Mouse (Mus musculus): ENCODE measurements around the gene Bicdl1. TPM values are rescaled to one million over a fixed set of nuclear protein-coding genes. Genes with fewer than 3 reads are reported as not detected.

The Bicdl1 gene
- polyA plus RNA-seq, 1 experiment from 2014 or later = 47.2 TPM

DNA sequence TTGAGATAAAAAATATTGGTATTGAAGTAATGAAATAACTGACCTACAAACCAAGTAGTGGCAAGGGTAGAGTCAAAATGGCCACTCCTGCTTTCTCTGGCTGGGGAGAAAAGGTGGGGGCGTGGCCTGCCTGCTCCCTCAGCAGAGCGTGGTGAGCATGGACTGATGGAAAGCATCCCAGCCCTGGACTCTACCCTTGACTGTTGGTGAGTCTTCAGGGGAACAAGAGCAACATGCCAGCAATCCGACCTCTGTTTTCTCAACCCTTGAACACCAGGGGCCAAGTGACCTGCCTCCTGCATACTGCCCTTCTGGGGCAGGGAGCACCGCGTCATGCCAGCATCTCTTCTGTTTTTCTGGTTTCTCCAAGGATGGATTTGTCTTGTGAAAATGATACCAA is 34.6 kb downstream of the Bicdl1 start:
- no peak overlapping the region for H3K9ac ChIP-seq
- H3K4me1 ChIP-seq = peaks cover 16% of the 10 kb centered on the region
- no peaks in the 10 kb centered on the region for H3K9me3 ChIP-seq
- 82% methylated on average over 5 of the region's 5 CpGs for WGBS
- no peak overlapping the region for H3K4me2 ChIP-seq
- no peak for ATAC-seq (replicated peaks)
- no peak overlapping the region for H3K4me3 ChIP-seq
- no peak overlapping the region for H3K27ac ChIP-seq
- H3K36me3 ChIP-seq (replicated peaks) = no peaks in the 10 kb centered on the region
- no peaks in the 10 kb centered on the region for H3K27me3 ChIP-seq (replicated peaks)

GRCm38 (mm10) chr5:115695191-115695770 is 36.1 kb downstream of the Bicdl1 start:
- no peak for ATAC-seq (replicated peaks)
- Histone ChIP-seq H3K4me1 (peaks cover 12% of the 10 kb centered on the region), H3K36me3 (replicated peaks) (no peaks in the 10 kb centered on the region), H3K4me2 (no peak overlapping the region), H3K27me3 (replicated peaks) (no peaks in the 10 kb centered on the region), H3K27ac (peak overlapping the region; percentile 38; the same call in 1 of the 2 replicates), H3K9ac (no peak overlapping the region), H3K9me3 (no peaks in the 10 kb centered on the region), H3K4me3 (no peak overlapping the region)
- WGBS = 44% methylated on average over 6 of the region's 6 CpGs

- Histone ChIP-seq H3K36me3 (replicated peaks) (no peaks in the 10 kb centered on the region), H3K9me3 (no peaks in the 10 kb centered on the region), H3K27ac (no peak overlapping the region), H3K4me1 (peaks cover 8% of the 10 kb centered on the region), H3K9ac (no peak overlapping the region), H3K27me3 (replicated peaks) (no peaks in the 10 kb centered on the region), H3K4me2 (no peak overlapping the region), H3K4me3 (no peak overlapping the region)
- no peak for ATAC-seq (replicated peaks)
- WGBS = 40% methylated on average over 3 of the region's 3 CpGs
These were observed 38.1 kb downstream of the Bicdl1 start for GRCm38 (mm10) chr5:115693271-115693670.

GRCm38 (mm10) chr5:115686716-115687115 is 44.7 kb downstream of the Bicdl1 start:
- H3K9me3 ChIP-seq = no peaks in the 10 kb centered on the region
- no peak overlapping the region for H3K9ac ChIP-seq
- WGBS = 28% methylated on average over 7 of the region's 7 CpGs
- H3K4me3 ChIP-seq = no peak overlapping the region
- H3K4me2 ChIP-seq = no peak overlapping the region
- no peaks in the 10 kb centered on the region for H3K27me3 ChIP-seq (replicated peaks)
- peaks cover 13% of the 10 kb centered on the region for H3K4me1 ChIP-seq
- ATAC-seq (replicated peaks) = no peak
- no peaks in the 10 kb centered on the region for H3K36me3 ChIP-seq (replicated peaks)
- H3K27ac ChIP-seq = no peak overlapping the region

DNA sequence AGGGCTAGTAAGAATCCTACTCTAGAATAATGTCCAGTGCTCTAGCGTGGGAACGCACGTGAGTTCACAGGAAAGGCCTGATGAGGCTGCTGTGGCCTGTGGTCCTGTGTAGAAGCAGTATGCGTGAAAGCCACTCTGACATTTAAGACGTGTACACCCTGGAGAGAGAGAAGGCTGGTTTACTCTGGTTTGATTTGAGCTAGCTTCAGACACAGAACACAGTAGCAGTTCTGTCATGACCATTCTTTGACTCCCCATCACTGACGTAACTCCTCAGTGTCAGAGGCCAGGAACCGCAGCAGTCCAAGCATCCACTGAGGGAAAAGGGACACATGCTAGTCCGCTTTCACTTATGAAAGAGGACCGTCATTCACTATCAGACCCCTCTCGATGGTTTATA is 46.3 kb downstream of the Bicdl1 start:
- Histone ChIP-seq H3K27me3 (replicated peaks) (no peaks in the 10 kb centered on the region), H3K4me3 (no peak overlapping the region), H3K4me1 (peaks cover 13% of the 10 kb centered on the region), H3K36me3 (replicated peaks) (no peaks in the 10 kb centered on the region), H3K4me2 (no peak overlapping the region), H3K9ac (no peak overlapping the region), H3K27ac (no peak overlapping the region), H3K9me3 (no peaks in the 10 kb centered on the region)
- 74% methylated on average over 10 of the region's 10 CpGs for WGBS
- no peak for ATAC-seq (replicated peaks)

GRCm38 (mm10) chr5:115671846-115672245 is 59.6 kb downstream of the Bicdl1 start:
- no peak overlapping the region for H3K4me2 ChIP-seq
- H3K4me3 ChIP-seq = no peak overlapping the region
- no peaks in the 10 kb centered on the region for H3K4me1 ChIP-seq
- H3K9ac ChIP-seq = no peak overlapping the region
- no peaks in the 10 kb centered on the region for H3K36me3 ChIP-seq (replicated peaks)
- H3K9me3 ChIP-seq = no peaks in the 10 kb centered on the region
- no peak overlapping the region for H3K27ac ChIP-seq
- 69% methylated on average over 8 of the region's 8 CpGs for WGBS
- no peak for ATAC-seq (replicated peaks)
- no peaks in the 10 kb centered on the region for H3K27me3 ChIP-seq (replicated peaks)

DNA sequence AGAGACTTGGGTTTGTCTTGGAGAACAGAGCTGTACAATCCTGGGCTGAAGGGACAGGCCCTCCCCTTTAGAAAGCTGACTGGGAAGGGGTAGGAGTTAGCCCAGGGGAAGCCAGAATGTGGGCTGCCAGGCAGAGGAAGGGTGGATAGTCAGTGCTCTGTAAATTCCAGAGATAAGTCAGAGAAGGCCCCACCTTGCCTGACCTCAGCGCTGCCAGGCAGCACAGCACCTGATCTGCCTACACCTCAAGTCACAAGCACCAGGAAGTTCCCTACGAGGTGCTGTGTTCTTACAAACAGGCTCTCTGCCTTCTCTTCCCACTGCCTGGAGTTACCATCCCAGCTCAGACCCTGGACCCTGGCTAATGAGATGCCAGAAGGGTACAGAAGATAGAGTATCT is 61.0 kb downstream of the Bicdl1 start:
- Histone ChIP-seq H3K4me3 (no peak overlapping the region), H3K9ac (no peak overlapping the region), H3K27ac (no peak overlapping the region), H3K36me3 (replicated peaks) (no peaks in the 10 kb centered on the region), H3K27me3 (replicated peaks) (no peaks in the 10 kb centered on the region), H3K4me1 (0 out of 2 replicates have a peak, but pooled peaks cover 3% of the 10 kb centered on the region), H3K4me2 (no peak overlapping the region), H3K9me3 (no peaks in the 10 kb centered on the region)
- 77% methylated on average over 2 of the region's 2 CpGs for WGBS
- no peak for ATAC-seq (replicated peaks)

GRCm38 (mm10) chr5:115669974-115670373 is 61.4 kb downstream of the Bicdl1 start:
- H3K4me1 ChIP-seq = 0 out of 2 replicates have a peak, but pooled peaks cover 3% of the 10 kb centered on the region
- no peaks in the 10 kb centered on the region for H3K36me3 ChIP-seq (replicated peaks)
- H3K27me3 ChIP-seq (replicated peaks) = no peaks in the 10 kb centered on the region
- no peak overlapping the region for H3K27ac ChIP-seq
- no peaks in the 10 kb centered on the region for H3K9me3 ChIP-seq
- no peak for ATAC-seq (replicated peaks)
- WGBS = 87% methylated on average over 11 of the region's 11 CpGs
- H3K4me2 ChIP-seq = no peak overlapping the region
- no peak overlapping the region for H3K4me3 ChIP-seq
- no peak overlapping the region for H3K9ac ChIP-seq

DNA sequence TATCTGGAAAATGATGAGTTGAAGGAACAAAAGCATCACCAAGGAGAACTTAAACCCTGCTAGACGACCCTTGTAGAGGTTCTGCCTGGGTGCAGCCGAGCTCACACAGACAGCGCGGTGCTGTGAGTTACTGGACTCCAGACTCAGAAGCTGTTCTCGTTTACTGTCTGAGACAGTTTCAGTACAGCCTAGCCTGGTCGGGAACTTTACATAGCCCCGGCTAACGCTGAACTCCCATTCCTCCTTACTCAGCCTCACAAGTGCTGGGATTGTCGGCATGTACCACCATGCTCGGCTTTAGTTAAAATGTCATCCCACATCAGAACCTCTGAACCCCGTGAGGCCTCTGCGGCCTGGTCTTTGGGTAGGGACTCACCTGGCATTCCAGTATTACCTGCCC is 62.4 kb downstream of the Bicdl1 start:
- no peak overlapping the region for H3K27ac ChIP-seq
- no peaks in the 10 kb centered on the region for H3K27me3 ChIP-seq (replicated peaks)
- no peak overlapping the region for H3K4me2 ChIP-seq
- no peaks in the 10 kb centered on the region for H3K9me3 ChIP-seq
- no peak for ATAC-seq (replicated peaks)
- H3K4me3 ChIP-seq = no peak overlapping the region
- 78% methylated on average over 12 of the region's 12 CpGs for WGBS
- H3K9ac ChIP-seq = no peak overlapping the region
- 0 out of 2 replicates have a peak, but pooled peaks cover 3% of the 10 kb centered on the region for H3K4me1 ChIP-seq
- H3K36me3 ChIP-seq (replicated peaks) = no peaks in the 10 kb centered on the region

- Histone ChIP-seq H3K4me2 (no peak overlapping the region), H3K36me3 (replicated peaks) (no peaks in the 10 kb centered on the region)
- WGBS = 8% methylated on average over 7 of the region's 7 CpGs
These were observed 63.5 kb downstream of the Bicdl1 start for GRCm38 (mm10) chr5:115667894-115668293.

DNA sequence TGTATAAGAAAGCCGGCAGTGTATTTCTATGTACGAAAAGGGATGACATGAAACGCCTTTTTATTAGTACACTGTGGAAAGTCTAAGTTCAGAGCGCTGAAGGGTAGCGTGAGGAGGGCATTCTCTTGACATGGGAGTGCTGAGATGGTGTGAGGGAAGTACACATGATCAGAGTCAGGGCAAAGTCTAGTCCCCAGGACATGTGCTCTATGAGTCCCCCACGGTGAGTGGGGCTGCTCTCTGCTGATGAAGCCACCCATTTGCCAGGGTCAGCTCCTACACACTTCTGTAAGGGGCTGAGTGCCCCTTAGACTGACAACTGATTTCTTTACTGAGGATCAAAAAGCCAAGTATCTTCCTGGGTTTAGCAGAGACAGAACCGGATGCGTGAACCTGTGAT is 64.2 kb downstream of the Bicdl1 start:
- Histone ChIP-seq H3K9ac (no peak overlapping the region), H3K9me3 (no peaks in the 10 kb centered on the region), H3K36me3 (replicated peaks) (peaks cover 4% of the 10 kb centered on the region), H3K4me3 (no peak overlapping the region), H3K27ac (no peak overlapping the region), H3K4me2 (no peak overlapping the region), H3K27me3 (replicated peaks) (no peaks in the 10 kb centered on the region), H3K4me1 (0 out of 2 replicates have a peak, but pooled peaks cover 3% of the 10 kb centered on the region)
- no peak for ATAC-seq (replicated peaks)
- 63% methylated on average over 8 of the region's 8 CpGs for WGBS

More at GRCm38 (mm10) chr5:115667894-115668293, 63.5 kb downstream of the Bicdl1 start:
- H3K4me1 ChIP-seq = 0 out of 2 replicates have a peak, but pooled peaks cover 3% of the 10 kb centered on the region
- H3K9me3 ChIP-seq = no peaks in the 10 kb centered on the region
- ATAC-seq (replicated peaks) = no peak
- H3K27ac ChIP-seq = no peak overlapping the region
- no peaks in the 10 kb centered on the region for H3K27me3 ChIP-seq (replicated peaks)
- no peak overlapping the region for H3K9ac ChIP-seq
- no peak overlapping the region for H3K4me3 ChIP-seq

DNA sequence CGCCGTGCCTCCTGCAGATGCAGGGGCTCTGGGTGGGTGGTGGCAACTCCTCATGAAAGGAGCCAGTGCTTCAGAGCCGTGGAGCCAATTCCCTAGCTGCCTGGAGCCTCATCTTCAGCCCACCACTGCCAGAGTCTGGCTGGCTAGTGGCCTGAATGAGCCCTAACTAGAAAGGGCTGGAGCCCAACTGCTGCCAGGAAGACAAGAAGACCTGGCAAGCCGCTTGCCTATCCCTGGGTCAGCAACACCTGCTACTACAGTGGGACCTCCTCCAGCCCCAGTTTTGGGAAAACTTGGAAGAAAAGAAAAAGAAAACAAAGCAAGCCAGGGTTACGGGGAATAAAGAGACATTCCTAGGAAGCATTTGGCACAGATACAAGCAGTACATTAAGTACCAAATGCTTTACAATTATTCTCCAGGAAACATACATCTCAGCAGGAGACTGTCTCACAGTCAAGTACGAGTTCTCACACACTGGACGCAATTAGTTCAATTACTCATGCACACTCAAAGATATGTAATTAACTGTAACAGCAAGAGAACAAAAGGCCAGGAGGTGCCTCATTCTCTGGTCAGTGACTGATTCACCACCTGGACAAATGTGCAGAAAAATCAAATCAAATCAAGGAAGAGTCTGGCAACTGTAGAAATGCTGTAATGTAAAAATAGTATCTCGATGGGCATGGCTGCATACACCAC is 64.9 kb downstream of the Bicdl1 start:
- H3K4me3 ChIP-seq = no peak overlapping the region
- no peak overlapping the region for H3K4me2 ChIP-seq
- H3K27ac ChIP-seq = no peak overlapping the region
- no peak overlapping the region for H3K9ac ChIP-seq
- WGBS = 52% methylated on average over 8 of the region's 8 CpGs
- peaks cover 7% of the 10 kb centered on the region for H3K36me3 ChIP-seq (replicated peaks)
- no peak for ATAC-seq (replicated peaks)
- H3K27me3 ChIP-seq (replicated peaks) = no peaks in the 10 kb centered on the region
- no peaks in the 10 kb centered on the region for H3K9me3 ChIP-seq
- H3K4me1 ChIP-seq = 0 out of 2 replicates have a peak, but pooled peaks cover 3% of the 10 kb centered on the region

DNA sequence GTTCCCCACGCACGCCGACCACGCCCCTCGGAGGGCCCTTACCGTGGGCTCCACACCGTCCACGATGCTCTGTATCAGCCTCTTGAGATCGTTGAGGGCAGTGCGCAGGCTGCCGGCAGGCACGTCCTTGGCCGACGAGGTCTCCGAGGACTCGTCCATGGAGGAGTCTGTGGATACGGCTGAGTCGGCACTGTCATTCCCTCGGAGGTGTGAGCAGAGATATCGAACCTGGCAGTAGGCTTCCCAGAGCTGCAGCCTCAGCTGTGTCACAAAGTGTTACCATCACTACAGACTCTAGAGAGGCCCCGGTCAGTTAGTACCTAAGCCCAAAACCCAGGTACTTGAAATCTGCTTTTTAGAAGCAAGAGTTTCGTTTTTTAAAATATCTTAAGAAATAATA is 68.8 kb downstream of the Bicdl1 start:
- WGBS = 79% methylated on average over 22 of the region's 22 CpGs

More for the DNA sequence above, 68.8 kb downstream of the Bicdl1 start:
- no peak overlapping the region for H3K27ac ChIP-seq
- no peaks in the 10 kb centered on the region for H3K27me3 ChIP-seq (replicated peaks)
- ATAC-seq (replicated peaks) = no peak
- no peak overlapping the region for H3K4me2 ChIP-seq
- H3K9me3 ChIP-seq = no peaks in the 10 kb centered on the region
- H3K4me3 ChIP-seq = no peak overlapping the region
- H3K4me1 ChIP-seq = 0 out of 2 replicates have a peak, but pooled peaks cover 3% of the 10 kb centered on the region
- H3K9ac ChIP-seq = no peak overlapping the region
- peaks cover 20% of the 10 kb centered on the region for H3K36me3 ChIP-seq (replicated peaks)

All from midbrain, embryonic 15.5 days (tissue).